Mouse (Mus musculus) urinary bladder, postnatal 4 days (tissue): Measurements from ENCODE around the gene Hist1h2bb.
"Not testable (repeated sequence)": the region's sequence is repeated elsewhere in the genome, so short reads cannot be mapped to it uniquely, and the experiment has no call there.

ENCODE experiments used
- DNase-seq, 2 experiments: peaks; one replicate each; pipeline ENCODE4 v3.0.0; 2021 to 2022; ENCODE audit warnings: low spot score in 2 of 2

Hist1h2bb gene

DNA sequence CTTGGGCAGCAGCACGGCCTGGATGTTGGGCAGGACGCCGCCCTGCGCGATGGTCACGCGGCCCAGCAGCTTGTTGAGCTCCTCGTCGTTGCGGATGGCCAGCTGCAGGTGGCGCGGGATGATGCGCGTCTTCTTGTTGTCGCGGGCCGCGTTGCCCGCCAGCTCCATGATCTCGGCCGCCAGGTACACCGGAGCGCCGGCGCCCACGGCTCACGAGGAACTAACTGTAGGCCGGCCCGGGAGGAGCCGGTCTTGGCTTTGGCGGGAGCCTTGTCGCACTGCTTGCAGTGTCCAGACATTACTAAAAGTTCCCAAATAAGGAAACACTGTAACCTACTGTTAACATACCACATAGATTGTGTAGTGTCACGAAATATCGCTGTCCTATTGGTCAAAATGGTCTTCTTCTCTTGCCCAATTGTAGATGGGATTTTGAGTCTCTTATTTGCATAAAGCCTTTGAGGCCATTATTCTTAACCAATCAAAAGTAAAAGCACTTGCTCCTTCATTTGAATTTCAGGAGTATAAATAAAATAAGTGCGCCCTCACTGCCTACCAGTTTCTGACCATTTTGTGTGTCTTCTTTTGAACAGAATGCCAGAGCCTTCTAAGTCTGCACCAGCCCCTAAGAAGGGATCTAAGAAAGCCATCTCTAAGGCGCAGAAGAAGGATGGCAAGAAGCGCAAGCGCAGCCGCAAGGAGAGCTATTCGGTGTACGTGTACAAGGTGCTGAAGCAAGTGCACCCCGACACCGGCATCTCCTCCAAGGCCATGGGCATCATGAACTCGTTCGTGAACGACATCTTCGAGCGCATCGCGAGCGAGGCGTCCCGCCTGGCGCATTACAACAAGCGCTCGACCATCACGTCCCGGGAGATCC, at the start of gene Hist1h2bb:
Gene Hist1h2bb, plus strand, starts transcription at position 534 of the 880 bp plus-strand sequence.
- DNase-seq, result peak in 1 of 2 experiments; percentile 68

GRCm38 (mm10) chr13:23697491-23698299, 48.8 kb upstream of the Hist1h2bb start:
- DNase-seq, result no peak

DNA sequence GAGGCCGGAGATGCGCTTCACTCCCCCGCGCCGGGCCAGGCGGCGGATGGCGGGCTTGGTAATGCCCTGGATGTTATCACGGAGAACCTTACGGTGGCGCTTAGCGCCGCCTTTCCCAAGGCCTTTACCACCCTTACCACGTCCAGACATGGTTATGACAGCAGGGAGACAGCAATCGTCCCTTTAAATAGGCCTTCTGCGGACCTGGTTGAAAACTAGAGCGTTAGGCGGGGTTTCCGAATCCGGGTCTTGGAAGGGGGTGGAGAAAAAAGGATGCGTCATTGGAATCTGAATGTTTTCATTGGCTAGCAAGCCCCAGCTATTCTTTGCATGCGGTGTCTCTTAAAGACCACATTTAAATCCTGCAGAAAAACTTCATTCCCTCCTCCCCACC, 48.2 kb upstream of the Hist1h2bb start, which contains the start of gene Hist1h4c:
Gene Hist1h4c, minus strand, starts transcription at position 155 of the 394 bp plus-strand sequence.
- DNase-seq, result peak; percentile 97

GRCm38 (mm10) chr13:23698996-23699395, 47.5 kb upstream of the Hist1h2bb start:
- DNase-seq, result no peak

GRCm38 (mm10) chr13:23699767-23700166, 46.8 kb upstream of the Hist1h2bb start:
- DNase-seq, result no peak

DNA sequence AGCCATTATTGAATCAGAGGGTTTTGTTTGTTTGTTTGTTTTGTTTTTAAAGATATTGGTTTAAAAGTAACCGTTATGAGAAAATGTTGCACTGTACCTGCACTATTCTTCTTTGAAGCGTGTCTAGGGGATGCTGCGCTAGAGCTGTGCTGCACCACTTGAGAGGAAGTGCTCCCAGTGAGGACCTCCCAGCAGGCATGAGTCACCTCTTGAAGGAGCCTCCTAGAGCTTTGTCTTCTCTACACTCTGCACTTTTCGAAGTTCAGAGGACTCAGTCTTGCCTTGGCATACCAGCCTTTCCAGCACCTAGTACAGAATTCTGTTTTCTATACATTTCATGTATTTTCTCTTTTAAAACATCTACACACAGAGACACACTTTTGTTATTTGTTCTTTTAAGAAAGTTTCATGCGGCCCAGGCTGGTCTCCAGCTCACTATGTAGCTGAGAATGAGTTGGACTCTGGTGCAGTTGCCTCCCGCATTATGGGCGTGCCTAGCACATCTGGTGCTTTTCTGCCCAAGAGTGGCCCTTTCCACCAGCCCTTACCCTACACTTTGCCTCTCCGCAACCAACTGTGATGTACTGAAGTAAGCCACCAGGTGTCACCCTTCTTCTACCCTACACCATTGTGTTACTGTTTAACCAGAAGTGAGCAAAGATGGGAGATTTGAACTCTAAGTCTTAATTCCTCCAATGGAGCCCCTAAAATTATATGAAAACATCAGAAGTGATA, 45.6 kb upstream of the Hist1h2bb start:
- DNase-seq, result peak in 1 of 2 experiments; percentile 66

DNA sequence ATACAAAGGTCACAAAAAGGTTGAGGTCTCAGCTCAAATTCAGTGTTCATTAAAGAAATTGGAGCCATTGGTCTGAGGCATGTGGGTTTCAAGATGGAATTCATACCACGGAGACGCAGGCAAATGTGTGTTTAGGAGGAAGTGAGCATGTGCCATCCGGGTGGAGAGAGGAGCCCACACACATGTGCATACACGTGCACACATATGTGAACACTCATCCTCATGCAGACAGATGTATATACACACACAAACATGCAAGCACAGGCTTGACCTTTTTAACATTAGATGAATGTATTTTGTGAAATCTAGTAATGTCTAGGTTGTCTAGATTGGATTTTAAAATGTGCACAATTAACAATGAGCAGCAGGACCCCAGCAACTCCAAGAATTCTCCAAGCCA, 44.3 kb upstream of the Hist1h2bb start:
- no peak for DNase-seq

DNA sequence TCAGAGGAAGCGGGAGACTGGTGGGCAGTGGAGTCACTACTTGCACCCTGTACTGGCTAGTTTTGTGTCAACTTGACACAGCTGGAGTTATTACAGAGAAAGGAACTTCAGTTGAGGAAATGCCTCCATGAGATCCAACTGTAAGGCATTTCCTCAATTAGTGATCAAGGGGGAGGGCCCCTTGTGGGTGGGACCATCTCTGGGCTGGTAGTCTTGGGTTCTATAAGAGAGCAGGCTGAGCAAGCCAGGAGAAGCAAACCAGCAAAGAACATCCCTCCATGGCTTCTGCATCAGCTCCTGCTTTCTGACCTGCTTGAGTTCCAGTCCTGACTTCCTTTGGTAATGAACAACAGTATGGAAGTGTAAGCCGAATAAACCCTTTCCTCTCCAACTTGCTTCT, 43.7 kb upstream of the Hist1h2bb start:
- not testable (repeated sequence) for DNase-seq

DNA sequence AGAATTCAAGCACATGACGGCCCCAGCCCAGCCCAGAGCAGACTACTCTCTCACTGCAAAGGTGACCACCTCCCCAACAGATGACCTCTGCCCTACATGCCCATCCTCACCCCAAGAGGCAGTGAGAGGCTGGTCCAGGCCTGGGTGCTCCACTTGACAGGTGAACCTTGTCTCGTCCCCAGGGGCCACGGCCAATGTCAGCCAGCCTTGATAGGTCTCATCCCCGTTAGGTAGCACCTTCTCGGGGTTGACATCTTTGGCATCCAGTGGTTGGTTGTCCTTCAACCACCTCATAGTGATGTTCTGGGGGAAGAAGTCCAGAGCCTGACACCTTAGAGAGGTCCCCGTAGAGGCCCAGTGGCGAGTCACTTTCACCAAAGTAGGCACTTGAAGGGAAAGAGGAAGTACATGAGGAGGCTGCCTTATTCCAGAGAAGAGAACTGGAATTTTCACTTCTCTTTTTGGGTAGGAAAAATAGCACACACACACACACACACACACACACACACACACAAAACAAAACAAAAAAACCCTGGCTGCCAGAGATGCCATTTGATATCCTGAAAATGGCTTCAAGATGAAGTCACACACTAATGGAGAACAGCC, 40.7 kb upstream of the Hist1h2bb start:
- DNase-seq, result no peak

- no peak for DNase-seq
Measured at GRCm38 (mm10) chr13:23706771-23707170, 39.8 kb upstream of the Hist1h2bb start.

GRCm38 (mm10) chr13:23708041-23708440, 38.5 kb upstream of the Hist1h2bb start:
- no peak for DNase-seq

DNA sequence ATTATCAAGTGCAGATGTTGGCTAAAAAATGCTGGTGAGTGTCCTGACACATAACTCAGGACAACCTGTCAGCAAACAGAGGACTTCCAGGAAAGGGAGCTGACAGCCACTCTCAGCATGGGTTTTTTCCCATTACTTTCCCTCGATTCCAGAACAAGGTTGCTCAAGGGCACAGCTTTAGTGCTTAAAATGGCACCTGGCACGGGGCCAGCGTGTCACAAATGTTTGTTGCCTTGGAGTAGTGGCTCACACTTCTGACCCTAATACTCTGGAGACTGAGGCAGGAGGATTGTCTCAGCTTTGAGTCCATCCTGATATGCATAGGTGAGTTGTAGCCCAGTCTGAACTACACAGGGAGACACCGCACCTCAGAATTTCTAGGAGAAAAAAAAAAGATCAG, 37.9 kb upstream of the Hist1h2bb start:
- no peak for DNase-seq

GRCm38 (mm10) chr13:23709714-23710373, 36.7 kb upstream of the Hist1h2bb start:
- DNase-seq, result no peak

GRCm38 (mm10) chr13:23710374-23711089, 36.0 kb upstream of the Hist1h2bb start, which contains the start of gene Hfe:
Gene Hfe (minus strand): TSS chr13:23710854.
- no peak for DNase-seq

GRCm38 (mm10) chr13:23716261-23717042, 30.1 kb upstream of the Hist1h2bb start:
- no peak for DNase-seq

- no peak for DNase-seq
Measured at GRCm38 (mm10) chr13:23717176-23717575, 29.4 kb upstream of the Hist1h2bb start.

DNA sequence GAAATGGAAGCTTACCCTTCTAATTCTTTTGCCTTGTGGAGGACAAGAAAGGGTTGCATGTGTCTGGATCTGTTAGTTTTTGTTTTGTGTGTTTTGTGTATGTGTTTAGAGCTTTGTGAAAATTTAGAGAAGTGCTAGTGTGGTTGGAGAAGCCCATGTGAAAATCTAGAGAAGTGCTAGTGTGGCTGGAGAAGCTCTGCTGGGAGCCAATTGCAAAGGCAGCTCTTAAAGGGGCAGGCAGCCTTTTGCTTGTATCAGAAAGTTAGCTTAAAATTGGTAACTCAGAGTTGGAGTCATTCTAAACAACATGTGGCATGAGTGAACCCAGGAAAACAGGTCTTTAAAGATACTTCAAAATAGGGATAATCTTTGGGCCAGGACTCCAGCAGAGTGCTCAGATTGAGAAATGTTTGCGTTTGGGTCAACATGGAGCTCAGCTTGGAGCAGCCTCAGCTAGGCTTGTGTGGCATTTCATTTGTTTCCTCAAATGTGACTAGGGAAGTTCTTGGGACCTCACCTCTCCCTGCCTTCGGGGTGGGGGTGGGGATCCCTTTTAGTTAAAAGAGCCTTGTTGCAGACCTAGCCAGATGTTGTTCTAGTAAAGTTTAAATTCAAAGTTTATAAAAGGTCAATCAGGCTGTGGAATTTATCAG, 28.8 kb upstream of the Hist1h2bb start:
- not testable (repeated sequence) for DNase-seq

- no peak for DNase-seq
Measured at GRCm38 (mm10) chr13:23724239-23724638, 22.3 kb upstream of the Hist1h2bb start.

GRCm38 (mm10) chr13:23725213-23725612, 21.3 kb upstream of the Hist1h2bb start:
- no peak for DNase-seq
